Mouse (Mus musculus) liver, adult 2 months (tissue): ENCODE measurements at regions not wholly inside any gene's neighbourhood (a gene's known extent, or its start where the extent isn't known, plus 50 kb on each side); places are given as distances from the start of the nearest gene placed in this dataset.

Experiments used
- DNase-seq: peaks from one replicate; pipeline ENCODE4 v3.0.0-alpha.2; 2011; ENCODE audit warnings: low read depth, low spot score; ENCODE audit errors: extremely low read depth
- H3K27ac ChIP-seq: fragments of 200-500 bp; replicated peaks from 2 replicates; pipeline ENCODE4 v1.5.1; 2012; ENCODE audit warnings: low read depth, mild to moderate bottlenecking, control low read depth, inconsistent platforms, low read length; ENCODE audit not compliant: insufficient read depth
- H3K27me3 ChIP-seq: fragments of 200-500 bp; 2 replicates; pipeline ENCODE4 v1.6.1; 2012; ENCODE audit warnings: mild to moderate bottlenecking, moderate library complexity, low read length, inconsistent platforms; ENCODE audit not compliant: control insufficient read depth, insufficient read depth
- H3K36me3 ChIP-seq: fragments of 200-500 bp; 2 replicates; pipeline ENCODE4 v1.6.1; 2012; ENCODE audit warnings: low read length, inconsistent platforms; ENCODE audit not compliant: control insufficient read depth, insufficient read depth
- H3K4me1 ChIP-seq: fragments of 200-500 bp; 2 replicates; pipeline ENCODE4 v1.6.1; 2011; ENCODE audit warnings: low read length; ENCODE audit not compliant: control insufficient read depth, insufficient read depth
- H3K4me3 ChIP-seq: fragments of 200-500 bp; 2 replicates; pipeline ENCODE4 v1.5.1; 2011; ENCODE audit warnings: low read depth, mild to moderate bottlenecking, control low read depth, low read length, moderate library complexity; ENCODE audit not compliant: insufficient read depth
- H3K79me2 ChIP-seq: fragments of 200-500 bp; 2 replicates; pipeline ENCODE4 v1.6.1; 2012; ENCODE audit warnings: inconsistent platforms, mild to moderate bottlenecking, low read length, moderate library complexity; ENCODE audit not compliant: control insufficient read depth, insufficient read depth
- H3K9ac ChIP-seq: fragments of 200-500 bp; 2 replicates; pipeline ENCODE4 v1.6.1; 2012; ENCODE audit warnings: low read depth, mild to moderate bottlenecking, control low read depth, inconsistent platforms, low read length
- CTCF ChIP-seq: fragments of 200-500 bp; IDR thresholded peaks from 2 replicates; pipeline ENCODE4 v1.5.1; 2011; ENCODE audit warnings: low read depth, low read length, control low read depth
- POLR2A ChIP-seq: fragments of 200-500 bp; IDR thresholded peaks from 2 replicates; pipeline ENCODE4 v1.6.1; 2011; ENCODE audit warnings: low read length, control low read depth; ENCODE audit not compliant: insufficient read depth; ENCODE audit errors: extremely low read depth
- WGBS: fragments of 180-500 bp; shearing (Covaris S2); methylation state at CpG from one replicate; pipeline ENCODE4 v1.1.7; 2018; 5-methylcytosine and 5-hydroxymethylcytosine counted together

GRCm38 (mm10) chr19:56087127-56087526 is 199.8 kb upstream of the Habp2 start:
- H3K4me1 ChIP-seq, result no peaks in the 10 kb centered on the region
- no peaks in the 10 kb centered on the region for H3K36me3 ChIP-seq
- no peak overlapping the region for H3K27ac ChIP-seq
- 93% methylated on average over 6 of the region's 6 CpGs for WGBS
- H3K79me2 ChIP-seq, result no peaks in the 10 kb centered on the region
- no peaks in the 10 kb centered on the region for H3K27me3 ChIP-seq
- TF ChIP-seq CTCF (no peak), POLR2A (no peak)
- no peak overlapping the region for H3K9ac ChIP-seq
- no peak for DNase-seq
- H3K4me3 ChIP-seq, result no peak overlapping the region

- no peaks in the 10 kb centered on the region for H3K27me3 ChIP-seq
- no peak for DNase-seq
- no peaks in the 10 kb centered on the region for H3K4me1 ChIP-seq
- no peak overlapping the region for H3K27ac ChIP-seq
- H3K9ac ChIP-seq, result no peak overlapping the region
- no peaks in the 10 kb centered on the region for H3K79me2 ChIP-seq
- TF ChIP-seq POLR2A (no peak), CTCF (no peak)
- no peak overlapping the region for H3K4me3 ChIP-seq
- 92% methylated on average over 17 of the region's 17 CpGs for WGBS
- no peaks in the 10 kb centered on the region for H3K36me3 ChIP-seq
Measured at GRCm38 (mm10) chr19:56089795-56090375, 197.1 kb upstream of the Habp2 start.

- no peak for DNase-seq
- Histone ChIP-seq H3K27me3 (no peaks in the 10 kb centered on the region), H3K79me2 (no peaks in the 10 kb centered on the region), H3K9ac (no peak overlapping the region), H3K36me3 (no peaks in the 10 kb centered on the region), H3K27ac (no peak overlapping the region), H3K4me1 (no peaks in the 10 kb centered on the region), H3K4me3 (no peak overlapping the region)
- no peak for TF ChIP-seq POLR2A
- TF ChIP-seq CTCF, result no peak
- 95% methylated on average over 5 of the region's 5 CpGs for WGBS
Measured at GRCm38 (mm10) chr19:56091581-56091980, 195.4 kb upstream of the Habp2 start.

- no peak for DNase-seq
- Histone ChIP-seq H3K36me3 (no peaks in the 10 kb centered on the region), H3K9ac (no peak overlapping the region), H3K79me2 (no peaks in the 10 kb centered on the region), H3K4me3 (no peak overlapping the region), H3K27me3 (no peaks in the 10 kb centered on the region), H3K27ac (no peak overlapping the region), H3K4me1 (no peaks in the 10 kb centered on the region)
- TF ChIP-seq POLR2A, result no peak
- no peak for TF ChIP-seq CTCF
- WGBS, result 84% methylated on average over 6 of the region's 6 CpGs
Measured at GRCm38 (mm10) chr19:56095873-56096272, 191.1 kb upstream of the Habp2 start.

GRCm38 (mm10) chr19:56099725-56100124 is 187.2 kb upstream of the Habp2 start:
- no peaks in the 10 kb centered on the region for H3K4me1 ChIP-seq
- no peaks in the 10 kb centered on the region for H3K36me3 ChIP-seq
- no peaks in the 10 kb centered on the region for H3K79me2 ChIP-seq
- H3K27me3 ChIP-seq, result no peaks in the 10 kb centered on the region
- no peak for DNase-seq
- no peak overlapping the region for H3K27ac ChIP-seq
- H3K4me3 ChIP-seq, result no peak overlapping the region
- TF ChIP-seq POLR2A, result no peak
- no peak for TF ChIP-seq CTCF
- no peak overlapping the region for H3K9ac ChIP-seq
- 92% methylated on average over 9 of the region's 9 CpGs for WGBS

- H3K27ac ChIP-seq, result no peak overlapping the region
- 66% methylated on average over 4 of the region's 4 CpGs for WGBS
- no peak overlapping the region for H3K9ac ChIP-seq
- no peaks in the 10 kb centered on the region for H3K4me1 ChIP-seq
- no peak for DNase-seq
- H3K79me2 ChIP-seq, result no peaks in the 10 kb centered on the region
- H3K36me3 ChIP-seq, result no peaks in the 10 kb centered on the region
- H3K27me3 ChIP-seq, result no peaks in the 10 kb centered on the region
- no peak for TF ChIP-seq CTCF
- no peak for TF ChIP-seq POLR2A
- no peak overlapping the region for H3K4me3 ChIP-seq
Measured at GRCm38 (mm10) chr19:56100131-56100872, 186.6 kb upstream of the Habp2 start.
